Mouse (Mus musculus) central nervous system, embryonic 14 days (tissue): ENCODE results near the gene Vwa8. TPM values are rescaled to one million over a fixed set of nuclear protein-coding genes. Genes with fewer than 3 reads are reported as not detected.

ENCODE experiments used
- polyA plus RNA-seq: library from polyadenylated mRNA; depleted of rRNA; stranded (reverse); fragments of >200 nt; gene quantifications from 2 replicates; pipeline ENCODE4 v1.2.3, GENCODE M21; 2012; rRNA removed

Gene Vwa8
- polyA plus RNA-seq = 7.8 and 9.3 TPM in 2 replicates

GRCm38 (mm10) chr14:78848941-78849911, at the start of gene Vwa8:
Gene Vwa8, plus strand, starts transcription at chr14:78849052.

Other genes with a start within 250 kb of the Vwa8 start
- 3.9 and 4.4 TPM in 2 replicates for gene Dgkh, start 116.3 kb upstream of the Vwa8 start, polyA plus RNA-seq